ENCODE assay signal across 9 mouse cellular contexts in the genomic region with DNA sequence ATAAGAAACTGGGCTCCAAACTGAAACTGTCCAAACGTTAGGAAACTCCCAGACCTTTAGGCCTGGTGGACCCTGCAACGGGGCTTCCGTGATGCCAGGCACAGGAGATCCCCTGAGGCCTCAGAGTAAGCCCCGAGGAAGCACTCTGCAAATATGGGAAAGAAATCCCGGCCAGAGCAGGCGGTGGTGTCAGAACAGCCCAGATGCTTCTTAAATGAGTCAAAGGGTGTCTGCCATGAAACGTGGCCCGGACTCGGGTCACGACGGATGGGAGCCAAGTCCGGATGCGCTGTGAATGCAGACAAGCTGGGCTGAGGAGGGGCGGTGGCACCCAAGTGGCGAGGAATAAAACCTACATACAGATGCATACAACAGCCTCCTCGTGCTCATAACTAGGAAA. TPM values are rescaled to one million over a fixed set of nuclear protein-coding genes. Genes with fewer than 3 reads are reported as not detected.
A peak's percentile ranks its signal among the peaks of the same experiment; 100 is the strongest.
DNase-seq lines count a peak whose midpoint lies in the region; ATAC-seq lines count a peak whose summit lies in the region.
"Had no signal": no experiment of that assay in that cellular context is flagged by ENCODE, and none has a peak within 500 bp of the region (broad histone marks: within the 10 kb centered on the region; RNA-seq: fewer than 3 reads in every experiment).

No protein-coding gene starts in this region.

- H3K27ac ChIP-seq in heart, embryonic 12.5 days (ENCODE audit: poor library complexity, severe bottlenecking), result peak overlapping the region; percentile 35
- peak overlapping the region; percentile 62 for H3K27ac ChIP-seq in stomach, embryonic 16.5 days (ENCODE audit: low read length)

- no peaks in the 10 kb centered on the region for H3K36me3 ChIP-seq in heart, embryonic 12.5 days
- H3K36me3 ChIP-seq in stomach, embryonic 16.5 days (ENCODE audit: control insufficient read depth, insufficient read depth, low read length), result no peaks in the 10 kb centered on the region

- H3K9me3 ChIP-seq in heart, embryonic 12.5 days (replicated peaks), result no peaks in the 10 kb centered on the region
- no peaks in the 10 kb centered on the region for H3K9me3 ChIP-seq in stomach, embryonic 16.5 days (replicated peaks; ENCODE audit: control insufficient read depth, low read length)

- WGBS in heart, embryonic 12.5 days, result 2% methylated on average over 16 of the region's 16 CpGs
- WGBS in stomach, embryonic 16.5 days, result 9% methylated on average over 16 of the region's 16 CpGs

- H3K9ac ChIP-seq in heart, embryonic 12.5 days, result no peak overlapping the region
- peak overlapping the region; percentile 55 for H3K9ac ChIP-seq in stomach, embryonic 16.5 days (ENCODE audit: low read length)

- peak; percentile 53; the same call in 1 of the 2 replicates for ATAC-seq in heart, embryonic 12.5 days (ENCODE audit: insufficient number of reproducible peaks, low FRiP score)
- peak; percentile 39; the same call in 1 of the 2 replicates for ATAC-seq in stomach, embryonic 16.5 days (ENCODE audit: insufficient read depth, low FRiP score)

- peaks cover 28% of the 10 kb centered on the region for H3K4me1 ChIP-seq in heart, embryonic 12.5 days (replicated peaks)
- peaks cover 32% of the 10 kb centered on the region for H3K4me1 ChIP-seq in stomach, embryonic 16.5 days (ENCODE audit: control insufficient read depth, insufficient read depth, low read length)

- peak; percentile 89 for DNase-seq in NIH3T3 (ENCODE audit: low read depth)
- peak; percentile 94 for DNase-seq in embryo, embryonic 10 days (ENCODE audit: low spot score)
- peak; percentile 50 for DNase-seq in kidney, adult 9 months
- peak; percentile 78 for DNase-seq in lung, postnatal 10 days
- DNase-seq in cerebellum, adult 11 months, result no peak
- DNase-seq in frontal cortex, postnatal 14 days (ENCODE audit: low spot score in 2 of 2), result no peak

- H3K4me2 ChIP-seq in heart, embryonic 12.5 days, result peak overlapping the region; percentile 58
- peak overlapping the region; percentile 52 for H3K4me2 ChIP-seq in stomach, embryonic 16.5 days (ENCODE audit: low read depth, low read length)

- H3K4me3 ChIP-seq in heart, embryonic 12.5 days, result peak overlapping the region; percentile 19
- peak overlapping the region; percentile 23 for H3K4me3 ChIP-seq in stomach, embryonic 16.5 days (replicated peaks; ENCODE audit: low read length)

- no peaks in the 10 kb centered on the region for H3K27me3 ChIP-seq in heart, embryonic 12.5 days (replicated peaks)
- H3K27me3 ChIP-seq in stomach, embryonic 16.5 days (ENCODE audit: control insufficient read depth, insufficient read depth, low read length), result no peaks in the 10 kb centered on the region

RNA-seq across cellular contexts. Expression of gene C130032M10Rik, which starts 11.6 kb away (rescaled TPM):
- polyA plus RNA-seq in heart, embryonic 12.5 days (2016; fragmentation: Nextera tagmentation; extraction: Ambion mirVana), result 0.64 and 1.3 TPM in 2 replicates
- 0.19 TPM in 1 of 2 replicates, not detected in the other for polyA plus RNA-seq in stomach, embryonic 16.5 days (2015; fragmentation: Nextera tagmentation; extraction: Ambion mirVana)
- polyA plus RNA-seq: large intestine, adult 2 months had no signal

RNA-seq across cellular contexts. Expression of gene Ccr4, which starts 22.4 kb away (rescaled TPM):
- not detected in 2 replicates for polyA plus RNA-seq in heart, embryonic 12.5 days (2016; fragmentation: Nextera tagmentation; extraction: Ambion mirVana)
- polyA plus RNA-seq in stomach, embryonic 16.5 days (2015; fragmentation: Nextera tagmentation; extraction: Ambion mirVana), result 0.04 TPM in 1 of 2 replicates, not detected in the other

RNA-seq across cellular contexts. Expression of gene Trim71, which starts 37.1 kb away (rescaled TPM):
- polyA plus RNA-seq in heart, embryonic 12.5 days (2016; fragmentation: Nextera tagmentation; extraction: Ambion mirVana), result 0.40 and 0.63 TPM in 2 replicates
- polyA plus RNA-seq in stomach, embryonic 16.5 days (2015; fragmentation: Nextera tagmentation; extraction: Ambion mirVana), result 0.96 and 0.98 TPM in 2 replicates
- polyA plus RNA-seq: large intestine, adult 2 months had no signal

Comparison
In these comparisons a context has a peak if more than half of its experiments do, and no peak if none do; other contexts are left out.
1. DNase-seq: peak in NIH3T3 (single experiment), embryo, embryonic 10 days (single experiment), kidney, adult 9 months (single experiment) and lung, postnatal 10 days (single experiment); none in cerebellum, adult 11 months (single experiment) and frontal cortex, postnatal 14 days (0 of 2).